Mouse (Mus musculus): ENCODE results near the gene Gm815. TPM values are rescaled to one million over a fixed set of nuclear protein-coding genes. Genes with fewer than 3 reads are reported as not detected.
A peak's percentile ranks its signal among the peaks of the same experiment; 100 is the strongest.

Gene Gm815
- polyA plus RNA-seq, 1 experiment from 2014 or later = not detected

DNA sequence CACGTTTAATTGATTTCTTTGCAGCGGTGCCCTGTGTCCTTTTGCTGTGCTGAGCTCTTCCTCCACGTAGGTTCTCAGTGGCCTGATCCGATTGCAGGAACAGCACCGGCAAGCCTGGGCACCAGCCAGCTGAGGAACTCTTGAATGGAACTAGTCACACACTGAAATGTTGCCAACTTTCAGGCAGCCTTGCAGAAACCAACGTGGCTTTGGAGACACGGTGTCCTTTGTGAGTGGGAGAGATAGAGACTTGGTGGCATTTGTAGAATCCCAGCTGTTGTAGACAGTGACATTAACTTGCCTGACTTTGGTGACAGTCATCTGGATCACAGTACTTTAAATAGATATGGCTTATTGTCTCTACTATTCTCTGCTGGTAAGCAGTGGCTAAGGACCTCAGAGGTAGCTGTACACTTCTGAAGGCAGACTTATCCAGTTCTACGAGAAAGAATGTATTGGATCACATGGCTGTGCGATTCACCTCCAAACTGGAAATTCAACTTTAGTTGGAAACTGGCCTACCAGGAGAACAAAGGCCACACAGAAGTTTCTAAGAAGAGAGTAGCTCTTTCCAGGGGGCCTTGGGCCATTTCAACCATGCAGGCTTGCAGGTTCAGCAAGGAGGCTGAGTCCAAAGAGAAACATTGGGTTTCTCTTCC, 5.8 kb downstream of the Gm815 start:
- Histone ChIP-seq H3K27ac (no peak overlapping the region), H3K36me3 (no peaks in the 10 kb centered on the region), H3K4me3 (no peak overlapping the region), H3K4me1 (replicated peaks) (peaks cover 3% of the 10 kb centered on the region), H3K9me3 (no peaks in the 10 kb centered on the region), H3K27me3 (ENCODE audit: insufficient read depth, poor library complexity, severe bottlenecking) (no peaks in the 10 kb centered on the region)
- no peak for DNase-seq (ENCODE audit: low spot score)
- 89% methylated on average over 9 of the region's 9 CpGs for WGBS

DNA sequence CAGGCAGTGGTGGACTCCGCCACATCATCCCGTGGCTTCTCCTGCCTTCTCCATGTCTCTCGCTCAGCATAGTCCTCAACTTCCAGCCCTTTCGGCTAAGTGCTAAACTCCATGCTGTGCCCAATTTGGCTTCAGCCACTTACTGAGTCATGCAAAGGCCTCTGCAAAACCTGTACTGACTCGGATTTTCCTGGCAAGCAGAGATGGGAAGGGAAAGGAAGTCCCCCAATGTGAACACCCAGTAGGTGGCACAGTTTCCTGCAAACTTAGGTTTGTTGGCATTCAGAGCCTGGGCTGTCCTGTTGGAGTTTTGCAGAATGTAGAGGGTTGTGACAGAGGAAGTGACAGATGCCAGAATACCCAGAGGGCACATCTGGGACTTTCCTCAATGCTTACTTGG, 7.2 kb downstream of the Gm815 start:
- no peak for DNase-seq (ENCODE audit: low spot score)
- H3K9me3 ChIP-seq = no peaks in the 10 kb centered on the region
- 64% methylated on average over 5 of the region's 5 CpGs for WGBS

DNA sequence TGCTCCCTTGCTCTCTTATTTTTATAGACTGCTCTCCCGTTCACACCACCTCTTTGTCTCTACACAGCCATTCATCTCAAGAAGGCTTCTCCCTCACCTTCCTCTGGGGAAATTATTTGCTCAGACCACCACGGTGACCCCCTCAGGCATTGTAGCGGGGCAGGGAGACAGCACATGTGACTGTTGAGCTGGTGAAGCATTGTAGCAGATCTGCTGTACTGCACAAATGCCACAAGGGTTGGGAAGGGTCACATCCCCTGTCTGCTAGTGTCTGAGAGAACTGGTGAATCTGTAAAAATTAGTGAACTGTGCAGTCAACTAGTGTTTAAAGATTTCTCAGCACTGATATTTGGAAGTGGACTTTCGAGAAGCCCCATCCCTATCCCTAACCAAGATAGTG, 16.5 kb downstream of the Gm815 start:
- Histone ChIP-seq H3K9me3 (0 out of 2 replicates have a peak, but pooled peaks cover 3% of the 10 kb centered on the region), H3K27ac (no peak overlapping the region), H3K4me3 (no peak overlapping the region), H3K27me3 (ENCODE audit: insufficient read depth, poor library complexity, severe bottlenecking) (no peaks in the 10 kb centered on the region), H3K4me1 (replicated peaks) (no peaks in the 10 kb centered on the region), H3K36me3 (no peaks in the 10 kb centered on the region)
- no peak for DNase-seq (ENCODE audit: low spot score)
- WGBS = 66% methylated on average over 4 of the region's 4 CpGs

More for the DNA sequence above, 7.2 kb downstream of the Gm815 start:
- H3K27me3 ChIP-seq (ENCODE audit: insufficient read depth, poor library complexity, severe bottlenecking) = no peaks in the 10 kb centered on the region
- peaks cover 3% of the 10 kb centered on the region for H3K4me1 ChIP-seq (replicated peaks)
- no peak overlapping the region for H3K27ac ChIP-seq
- no peaks in the 10 kb centered on the region for H3K36me3 ChIP-seq
- no peak overlapping the region for H3K4me3 ChIP-seq

DNA sequence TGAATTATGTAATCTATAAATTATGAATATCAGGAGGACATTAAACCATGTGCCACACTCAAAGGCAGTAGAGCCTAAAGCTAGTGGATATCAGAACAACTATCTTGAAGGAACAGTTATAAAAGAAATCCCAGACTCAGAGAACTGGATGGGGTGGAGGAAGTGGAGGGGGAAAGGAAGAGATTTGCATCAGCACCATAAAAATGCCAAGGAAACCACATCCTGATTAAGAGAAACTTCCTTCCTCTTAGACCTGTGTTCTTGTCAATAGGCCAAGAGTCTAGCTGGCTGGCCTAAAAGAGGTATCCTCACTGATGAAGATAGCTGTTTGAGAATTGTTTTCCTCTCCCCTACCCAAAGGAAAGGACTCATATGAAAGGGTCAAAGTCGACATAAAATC, 28.6 kb downstream of the Gm815 start:
- WGBS = 72% methylated on average over 1 of the region's 1 CpGs
- Histone ChIP-seq H3K36me3 (no peaks in the 10 kb centered on the region), H3K27ac (no peak overlapping the region), H3K27me3 (ENCODE audit: insufficient read depth, poor library complexity, severe bottlenecking) (no peaks in the 10 kb centered on the region), H3K4me3 (no peak overlapping the region), H3K9me3 (no peaks in the 10 kb centered on the region), H3K4me1 (replicated peaks) (no peaks in the 10 kb centered on the region)
- no peak for DNase-seq (ENCODE audit: low spot score)

- H3K36me3 ChIP-seq = no peaks in the 10 kb centered on the region
- H3K9me3 ChIP-seq = no peaks in the 10 kb centered on the region
- 79% methylated on average over 2 of the region's 2 CpGs for WGBS
- no peaks in the 10 kb centered on the region for H3K27me3 ChIP-seq (ENCODE audit: insufficient read depth, poor library complexity, severe bottlenecking)
- no peak for DNase-seq (ENCODE audit: low spot score)
- H3K4me1 ChIP-seq (replicated peaks) = no peaks in the 10 kb centered on the region
- no peak overlapping the region for H3K27ac ChIP-seq
- H3K4me3 ChIP-seq = no peak overlapping the region
These were observed 35.1 kb downstream of the Gm815 start for GRCm38 (mm10) chr19:26920816-26921215.

- DNase-seq (ENCODE audit: low spot score) = peak; percentile 8
- WGBS = 66% methylated on average over 6 of the region's 6 CpGs
- no peaks in the 10 kb centered on the region for H3K27me3 ChIP-seq (ENCODE audit: insufficient read depth, poor library complexity, severe bottlenecking)
- H3K4me1 ChIP-seq (replicated peaks) = no peaks in the 10 kb centered on the region; the same call in 1 of the 2 replicates
- no peak overlapping the region for H3K27ac ChIP-seq
- no peak overlapping the region for H3K4me3 ChIP-seq
- no peaks in the 10 kb centered on the region for H3K36me3 ChIP-seq
- H3K9me3 ChIP-seq = no peaks in the 10 kb centered on the region
These were observed 44.9 kb downstream of the Gm815 start for GRCm38 (mm10) chr19:26930295-26931283.

GRCm38 (mm10) chr19:26934186-26934585, 48.5 kb downstream of the Gm815 start:
- WGBS = 67% methylated on average over 2 of the region's 2 CpGs
- no peaks in the 10 kb centered on the region for H3K27me3 ChIP-seq (ENCODE audit: insufficient read depth, poor library complexity, severe bottlenecking)

More at GRCm38 (mm10) chr19:26934186-26934585, 48.5 kb downstream of the Gm815 start:
- Histone ChIP-seq H3K9me3 (no peaks in the 10 kb centered on the region), H3K36me3 (no peaks in the 10 kb centered on the region), H3K4me1 (replicated peaks) (no peaks in the 10 kb centered on the region; the same call in 1 of the 2 replicates), H3K27ac (no peak overlapping the region), H3K4me3 (no peak overlapping the region)
- no peak for DNase-seq (ENCODE audit: low spot score)

Data from hindbrain, embryonic 10.5 days (tissue).